In the genomic region with DNA sequence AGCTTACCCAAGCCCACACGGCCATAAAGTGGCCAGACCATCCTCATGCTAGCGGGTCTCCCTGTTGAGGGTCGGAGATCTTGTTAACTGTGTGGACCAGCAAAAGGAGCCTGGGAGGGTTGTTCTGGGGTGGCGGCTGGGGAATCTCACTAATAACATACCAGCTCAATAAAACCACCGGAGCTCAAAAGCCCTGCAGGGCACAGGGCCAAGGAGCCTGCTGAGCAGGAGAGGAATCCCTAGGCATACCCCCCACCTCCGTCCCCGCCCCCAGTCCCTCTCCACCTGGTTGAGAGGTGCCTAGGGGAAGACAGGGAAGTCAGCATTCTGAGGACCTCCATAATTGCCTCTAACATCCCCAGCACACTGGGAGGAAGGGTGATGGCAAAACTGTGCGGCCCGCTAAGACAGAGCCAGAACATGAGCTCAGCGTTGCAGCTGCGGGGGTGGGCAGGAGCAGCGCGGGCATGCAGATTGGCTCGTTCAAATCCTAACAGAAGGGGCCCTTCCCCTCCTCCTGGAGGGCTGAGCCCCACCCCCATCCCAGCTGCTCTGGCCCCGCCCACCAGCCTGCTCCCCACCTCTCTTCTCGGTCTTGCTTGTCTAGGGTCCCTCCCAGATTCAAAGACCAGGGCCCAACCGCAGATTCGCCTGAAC, we compare ENCODE assay signal across 7 mouse cellular contexts. TPM values are rescaled to one million over a fixed set of nuclear protein-coding genes. Genes with fewer than 3 reads are reported as not detected.
DNase-seq lines count a peak whose midpoint lies in the region; ATAC-seq lines count a peak whose summit lies in the region.

No protein-coding gene starts in this region.

- peak; percentile 92 for DNase-seq in ES-CJ7 (ENCODE audit: low read depth, low spot score)
- peak; percentile 76 to 78 for DNase-seq in cerebellum, adult 18-20 months
- peak; percentile 61 for DNase-seq in hindbrain, embryonic 14.5 days (ENCODE audit: low spot score)
- peak; percentile 80 to 91 for DNase-seq in left cerebral cortex, postnatal 14 days (ENCODE audit: low spot score in 2 of 2)
- DNase-seq in testis, postnatal 14 days (ENCODE audit: low spot score): peak; percentile 54

- H3K27me3 ChIP-seq in forebrain, embryonic 16.5 days (replicated peaks; ENCODE audit: control insufficient read depth, insufficient read depth, low read length): no peaks in the 10 kb centered on the region
- H3K27me3 ChIP-seq in hindbrain, embryonic 14.5 days (ENCODE audit: control insufficient read depth, insufficient read depth, low read length): no peaks in the 10 kb centered on the region
- no peaks in the 10 kb centered on the region for H3K27me3 ChIP-seq in midbrain, embryonic 13.5 days

- H3K9me3 ChIP-seq in forebrain, embryonic 16.5 days (ENCODE audit: control insufficient read depth, low read length): no peaks in the 10 kb centered on the region
- no peaks in the 10 kb centered on the region for H3K9me3 ChIP-seq in hindbrain, embryonic 14.5 days (ENCODE audit: control insufficient read depth, low read length)
- no peaks in the 10 kb centered on the region for H3K9me3 ChIP-seq in midbrain, embryonic 13.5 days

- H3K4me3 ChIP-seq in forebrain, embryonic 16.5 days (replicated peaks; ENCODE audit: low read length): peak overlapping the region; percentile 5; the same call in 1 of the 2 replicates
- H3K4me3 ChIP-seq in hindbrain, embryonic 14.5 days (replicated peaks; ENCODE audit: low read length): no peak overlapping the region
- H3K4me3 ChIP-seq in midbrain, embryonic 13.5 days (replicated peaks): no peak overlapping the region

- peaks cover 12% of the 10 kb centered on the region for H3K36me3 ChIP-seq in forebrain, embryonic 16.5 days (ENCODE audit: control insufficient read depth, insufficient read depth)
- peaks cover 57% of the 10 kb centered on the region for H3K36me3 ChIP-seq in hindbrain, embryonic 14.5 days (replicated peaks; ENCODE audit: control insufficient read depth, insufficient read depth)
- peaks cover 50% of the 10 kb centered on the region for H3K36me3 ChIP-seq in midbrain, embryonic 13.5 days

- H3K27ac ChIP-seq in forebrain, embryonic 16.5 days (ENCODE audit: low read length): peak overlapping the region; percentile 91
- peak overlapping the region; percentile 85 for H3K27ac ChIP-seq in hindbrain, embryonic 14.5 days
- H3K27ac ChIP-seq in midbrain, embryonic 13.5 days: peak overlapping the region; percentile 89

- ATAC-seq in forebrain, embryonic 16.5 days: peak; percentile 91
- peak; percentile 80 for ATAC-seq in hindbrain, embryonic 14.5 days (ENCODE audit: low FRiP score)
- ATAC-seq in midbrain, embryonic 13.5 days: peak; percentile 86

- H3K4me1 ChIP-seq in forebrain, embryonic 16.5 days (replicated peaks; ENCODE audit: control insufficient read depth, insufficient read depth, low read length): peaks cover 44% of the 10 kb centered on the region
- peaks cover 15% of the 10 kb centered on the region for H3K4me1 ChIP-seq in hindbrain, embryonic 14.5 days (replicated peaks; ENCODE audit: control insufficient read depth, insufficient read depth, low read length)
- peaks cover 42% of the 10 kb centered on the region for H3K4me1 ChIP-seq in midbrain, embryonic 13.5 days (replicated peaks)

- WGBS in forebrain, embryonic 16.5 days: 8% methylated on average over 18 of the region's 18 CpGs
- 6% methylated on average over 16 of the region's 18 CpGs for WGBS in hindbrain, embryonic 14.5 days
- 8% methylated on average over 18 of the region's 18 CpGs for WGBS in midbrain, embryonic 13.5 days

- peak overlapping the region; percentile 47 for H3K9ac ChIP-seq in forebrain, embryonic 16.5 days (replicated peaks; ENCODE audit: low read depth, low read length)
- H3K9ac ChIP-seq in hindbrain, embryonic 14.5 days: no peak overlapping the region
- peak overlapping the region; percentile 56 for H3K9ac ChIP-seq in midbrain, embryonic 13.5 days (replicated peaks)

- peak overlapping the region; percentile 36 for H3K4me2 ChIP-seq in forebrain, embryonic 16.5 days (ENCODE audit: low read length)
- 0 out of 2 replicates have a peak overlapping the region, but pooled peaks have one; percentile 31 for H3K4me2 ChIP-seq in hindbrain, embryonic 14.5 days (replicated peaks)
- peak overlapping the region; percentile 39 for H3K4me2 ChIP-seq in midbrain, embryonic 13.5 days (replicated peaks)

- intact Hi-C loops in left cerebral cortex, postnatal 14 days (cut with DNase I): no loop called here

RNA-seq across cellular contexts. Expression of a gene that starts 20.6 kb away (rescaled TPM):
- 4.7 and 5.8 TPM in 2 replicates for polyA plus RNA-seq in forebrain, embryonic 16.5 days (2015; fragmentation: Nextera tagmentation; extraction: Ambion mirVana)
- polyA plus RNA-seq in hindbrain, embryonic 14.5 days (2014; fragmentation: Nextera tagmentation; extraction: Ambion mirVana): 9.5 and 9.7 TPM in 2 replicates
- total RNA-seq in left cerebral cortex, postnatal 14 days (2021): 10 to 100 TPM; 38.8 to 41.1 TPM
- 6.2 and 6.4 TPM in 2 replicates for polyA plus RNA-seq in midbrain, embryonic 13.5 days (2015; fragmentation: Nextera tagmentation; extraction: Ambion mirVana)

RNA-seq across cellular contexts. Expression of a gene that starts 28.4 kb away (rescaled TPM):
- not detected in 2 replicates for polyA plus RNA-seq in forebrain, embryonic 16.5 days (2015; fragmentation: Nextera tagmentation; extraction: Ambion mirVana)
- not detected in 2 replicates for polyA plus RNA-seq in hindbrain, embryonic 14.5 days (2014; fragmentation: Nextera tagmentation; extraction: Ambion mirVana)
- not detected for total RNA-seq in left cerebral cortex, postnatal 14 days (2021)
- not detected in 2 replicates for polyA plus RNA-seq in midbrain, embryonic 13.5 days (2015; fragmentation: Nextera tagmentation; extraction: Ambion mirVana)

RNA-seq across cellular contexts. Expression of a gene that starts 51.5 kb away (rescaled TPM):
- 20.3 and 22.8 TPM in 2 replicates for polyA plus RNA-seq in forebrain, embryonic 16.5 days (2015; fragmentation: Nextera tagmentation; extraction: Ambion mirVana)
- 11.3 and 11.9 TPM in 2 replicates for polyA plus RNA-seq in hindbrain, embryonic 14.5 days (2014; fragmentation: Nextera tagmentation; extraction: Ambion mirVana)
- total RNA-seq in left cerebral cortex, postnatal 14 days (2021): 1 to 10 TPM; 5.2 to 5.5 TPM
- 18.0 and 18.7 TPM in 2 replicates for polyA plus RNA-seq in midbrain, embryonic 13.5 days (2015; fragmentation: Nextera tagmentation; extraction: Ambion mirVana)
